Mouse (Mus musculus): ENCODE measurements at regions not wholly inside any gene's neighbourhood (a gene's known extent, or its start where the extent isn't known, plus 50 kb on each side); places are given as distances from the start of the nearest gene placed in this dataset.

DNA sequence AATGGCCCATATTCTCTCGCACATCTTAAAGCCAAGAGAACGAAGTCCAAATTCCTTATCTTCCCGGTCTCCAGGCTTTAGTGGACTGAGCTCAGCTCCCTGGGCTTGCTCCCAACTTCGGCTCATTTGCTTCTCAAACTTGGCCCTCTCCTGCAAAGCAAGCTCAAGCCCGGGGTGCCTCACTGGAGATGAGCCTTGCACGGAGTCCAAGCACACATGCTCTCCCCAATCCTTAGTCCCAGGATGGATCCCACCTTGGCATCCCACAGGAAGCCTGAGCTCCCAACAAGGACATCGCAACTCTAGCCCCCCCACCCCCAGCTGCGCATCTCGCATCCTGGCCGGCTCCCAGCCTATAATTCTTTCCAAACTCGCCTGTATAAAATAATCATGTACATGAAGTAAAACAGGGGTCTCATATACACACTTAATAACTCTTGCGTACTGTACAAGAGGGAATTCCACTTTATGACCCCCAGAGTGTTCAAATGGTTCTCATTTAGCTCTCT is 242.9 kb upstream of the Tbx3 start:
- H3K27ac ChIP-seq = no peak overlapping the region
- H3K4me1 ChIP-seq (replicated peaks; ENCODE audit: control insufficient read depth, insufficient read depth, low read length) = no peaks in the 10 kb centered on the region
- H3K27me3 ChIP-seq (ENCODE audit: control insufficient read depth, insufficient read depth, low read length) = no peaks in the 10 kb centered on the region
- no peaks in the 10 kb centered on the region for H3K9me3 ChIP-seq (ENCODE audit: control insufficient read depth, low read length)
- no peak overlapping the region for H3K4me2 ChIP-seq (replicated peaks)
- H3K9ac ChIP-seq = no peak overlapping the region
- DNase-seq (ENCODE audit: low spot score) = no peak
- no peaks in the 10 kb centered on the region for H3K36me3 ChIP-seq (replicated peaks; ENCODE audit: control insufficient read depth, insufficient read depth)
- WGBS = 92% methylated on average over 12 of the region's 12 CpGs
- no peak overlapping the region for H3K4me3 ChIP-seq (replicated peaks; ENCODE audit: low read length)
- ATAC-seq (ENCODE audit: low FRiP score) = no peak

- Histone ChIP-seq H3K36me3 (replicated peaks; ENCODE audit: control insufficient read depth, insufficient read depth) (no peaks in the 10 kb centered on the region), H3K27me3 (ENCODE audit: control insufficient read depth, insufficient read depth, low read length) (no peaks in the 10 kb centered on the region), H3K27ac (no peak overlapping the region), H3K4me2 (replicated peaks) (no peak overlapping the region), H3K9ac (no peak overlapping the region), H3K9me3 (ENCODE audit: control insufficient read depth, low read length) (no peaks in the 10 kb centered on the region), H3K4me1 (replicated peaks; ENCODE audit: control insufficient read depth, insufficient read depth, low read length) (no peaks in the 10 kb centered on the region), H3K4me3 (replicated peaks; ENCODE audit: low read length) (no peak overlapping the region)
- ATAC-seq (ENCODE audit: low FRiP score) (no peak), DNase-seq (ENCODE audit: low spot score) (no peak)
- 87% methylated on average over 9 of the region's 9 CpGs for WGBS
Observed at GRCm38 (mm10) chr5:119431271-119431756, 239.2 kb upstream of the Tbx3 start.

DNA sequence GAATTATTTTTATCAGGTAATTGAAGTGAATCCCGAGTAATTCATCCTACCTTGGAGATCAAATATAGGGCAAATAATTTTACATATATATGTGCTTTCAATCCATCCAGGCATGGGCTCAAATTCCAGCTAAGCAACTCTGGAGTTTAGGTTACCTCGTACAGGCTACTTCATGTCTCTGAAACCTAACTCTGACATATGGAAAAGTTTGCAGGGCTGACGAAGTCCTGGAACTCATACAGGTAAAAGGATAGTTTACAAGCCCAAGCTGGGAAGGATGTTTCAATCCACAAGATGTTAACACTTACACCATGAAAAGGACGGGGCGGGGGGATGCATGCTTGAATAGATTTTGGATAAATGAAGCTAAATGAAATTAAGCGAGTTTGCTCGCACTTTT is 235.9 kb upstream of the Tbx3 start:
- H3K4me1 ChIP-seq (replicated peaks; ENCODE audit: control insufficient read depth, insufficient read depth, low read length) = no peaks in the 10 kb centered on the region
- ATAC-seq (ENCODE audit: low FRiP score) = no peak
- H3K36me3 ChIP-seq (replicated peaks; ENCODE audit: control insufficient read depth, insufficient read depth) = no peaks in the 10 kb centered on the region
- no peak overlapping the region for H3K4me2 ChIP-seq (replicated peaks)
- H3K4me3 ChIP-seq (replicated peaks; ENCODE audit: low read length) = no peak overlapping the region
- H3K9me3 ChIP-seq (ENCODE audit: control insufficient read depth, low read length) = peaks cover 4% of the 10 kb centered on the region; the same call in 1 of the 2 replicates
- no peak overlapping the region for H3K27ac ChIP-seq
- 63% methylated on average over 7 of the region's 7 CpGs for WGBS
- H3K9ac ChIP-seq = no peak overlapping the region
- DNase-seq (ENCODE audit: low spot score) = no peak
- H3K27me3 ChIP-seq (ENCODE audit: control insufficient read depth, insufficient read depth, low read length) = no peaks in the 10 kb centered on the region

- 89% methylated on average over 4 of the region's 4 CpGs for WGBS
- no peak overlapping the region for H3K4me2 ChIP-seq (replicated peaks)
Observed at GRCm38 (mm10) chr5:119448494-119448893, 222.0 kb upstream of the Tbx3 start.

GRCm38 (mm10) chr5:119449166-119449565 is 221.3 kb upstream of the Tbx3 start:
- WGBS = 64% methylated on average over 7 of the region's 7 CpGs
- no peaks in the 10 kb centered on the region for H3K4me1 ChIP-seq (replicated peaks; ENCODE audit: control insufficient read depth, insufficient read depth, low read length)
- ATAC-seq (ENCODE audit: low FRiP score) (no peak), DNase-seq (ENCODE audit: low spot score) (no peak)
- no peak overlapping the region for H3K4me3 ChIP-seq (replicated peaks; ENCODE audit: low read length)
- H3K4me2 ChIP-seq (replicated peaks) = no peak overlapping the region
- no peak overlapping the region for H3K9ac ChIP-seq
- no peak overlapping the region for H3K27ac ChIP-seq
- H3K27me3 ChIP-seq (ENCODE audit: control insufficient read depth, insufficient read depth, low read length) = no peaks in the 10 kb centered on the region
- H3K36me3 ChIP-seq (replicated peaks; ENCODE audit: control insufficient read depth, insufficient read depth) = no peaks in the 10 kb centered on the region
- no peaks in the 10 kb centered on the region for H3K9me3 ChIP-seq (ENCODE audit: control insufficient read depth, low read length)

More at GRCm38 (mm10) chr5:119448494-119448893, 222.0 kb upstream of the Tbx3 start:
- no peaks in the 10 kb centered on the region for H3K4me1 ChIP-seq (replicated peaks; ENCODE audit: control insufficient read depth, insufficient read depth, low read length)
- no peaks in the 10 kb centered on the region for H3K36me3 ChIP-seq (replicated peaks; ENCODE audit: control insufficient read depth, insufficient read depth)
- no peak overlapping the region for H3K9ac ChIP-seq
- H3K9me3 ChIP-seq (ENCODE audit: control insufficient read depth, low read length) = no peaks in the 10 kb centered on the region
- H3K4me3 ChIP-seq (replicated peaks; ENCODE audit: low read length) = no peak overlapping the region
- H3K27ac ChIP-seq = no peak overlapping the region
- ATAC-seq (ENCODE audit: low FRiP score) = no peak
- DNase-seq (ENCODE audit: low spot score) = no peak
- no peaks in the 10 kb centered on the region for H3K27me3 ChIP-seq (ENCODE audit: control insufficient read depth, insufficient read depth, low read length)

- Histone ChIP-seq H3K27me3 (ENCODE audit: control insufficient read depth, insufficient read depth, low read length) (no peaks in the 10 kb centered on the region), H3K36me3 (replicated peaks; ENCODE audit: control insufficient read depth, insufficient read depth) (no peaks in the 10 kb centered on the region), H3K4me3 (replicated peaks; ENCODE audit: low read length) (no peak overlapping the region), H3K27ac (no peak overlapping the region), H3K9me3 (ENCODE audit: control insufficient read depth, low read length) (no peaks in the 10 kb centered on the region), H3K4me1 (replicated peaks; ENCODE audit: control insufficient read depth, insufficient read depth, low read length) (no peaks in the 10 kb centered on the region), H3K4me2 (replicated peaks) (no peak overlapping the region), H3K9ac (no peak overlapping the region)
- 86% methylated on average over 3 of the region's 3 CpGs for WGBS
- DNase-seq (ENCODE audit: low spot score) (no peak), ATAC-seq (ENCODE audit: low FRiP score) (no peak)
Observed at GRCm38 (mm10) chr5:119459751-119460150, 210.7 kb upstream of the Tbx3 start.

DNA sequence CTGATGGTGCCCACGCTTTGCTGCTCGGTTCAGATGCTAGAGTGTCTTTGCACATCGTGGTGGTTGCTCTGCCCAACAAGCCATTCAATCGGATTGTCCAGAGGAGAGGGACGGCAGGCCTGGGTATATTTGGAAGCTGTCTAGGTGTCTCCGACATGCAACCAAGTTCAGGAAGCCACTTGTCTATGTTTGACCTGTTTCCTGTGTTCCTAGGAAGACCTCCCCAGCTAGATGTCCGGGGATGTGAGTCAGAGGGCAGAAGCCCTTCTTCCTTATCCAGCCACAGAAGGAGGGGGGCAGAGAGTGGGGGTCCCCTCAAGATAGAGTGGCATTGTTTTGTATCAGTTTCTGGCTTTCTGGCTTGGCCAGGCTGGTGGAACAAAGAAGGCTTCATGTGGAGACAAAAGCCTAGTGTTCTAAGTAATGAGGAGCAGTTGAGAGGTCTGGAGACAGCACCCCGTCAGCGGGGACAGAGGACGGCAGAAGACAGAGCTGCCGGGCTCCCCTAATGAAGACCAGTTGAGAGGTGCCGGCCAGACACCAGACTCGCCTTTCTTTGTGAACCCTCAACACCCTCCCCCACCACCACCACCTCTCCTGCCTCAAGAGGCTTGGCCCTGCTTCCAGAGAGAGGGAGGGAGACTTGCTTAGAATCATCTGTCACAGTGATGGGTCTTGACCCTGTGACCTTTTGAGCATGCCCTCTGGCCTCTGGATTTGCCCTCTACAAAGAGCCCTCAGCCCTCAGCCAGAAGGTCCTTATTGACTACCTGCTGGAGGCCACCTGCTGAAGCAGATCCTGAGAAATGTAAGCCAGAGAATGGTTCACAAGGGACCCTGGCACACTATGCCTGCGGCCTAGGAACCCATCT is 207.6 kb upstream of the Tbx3 start:
- H3K9ac ChIP-seq = no peak overlapping the region
- no peak overlapping the region for H3K27ac ChIP-seq
- no peaks in the 10 kb centered on the region for H3K36me3 ChIP-seq (replicated peaks; ENCODE audit: control insufficient read depth, insufficient read depth)
- no peak overlapping the region for H3K4me3 ChIP-seq (replicated peaks; ENCODE audit: low read length)
- no peaks in the 10 kb centered on the region for H3K27me3 ChIP-seq (ENCODE audit: control insufficient read depth, insufficient read depth, low read length)
- ATAC-seq (ENCODE audit: low FRiP score) (no peak), DNase-seq (ENCODE audit: low spot score) (no peak)
- H3K9me3 ChIP-seq (ENCODE audit: control insufficient read depth, low read length) = no peaks in the 10 kb centered on the region
- H3K4me1 ChIP-seq (replicated peaks; ENCODE audit: control insufficient read depth, insufficient read depth, low read length) = no peaks in the 10 kb centered on the region
- H3K4me2 ChIP-seq (replicated peaks) = no peak overlapping the region
- 47% methylated on average over 14 of the region's 14 CpGs for WGBS

DNA sequence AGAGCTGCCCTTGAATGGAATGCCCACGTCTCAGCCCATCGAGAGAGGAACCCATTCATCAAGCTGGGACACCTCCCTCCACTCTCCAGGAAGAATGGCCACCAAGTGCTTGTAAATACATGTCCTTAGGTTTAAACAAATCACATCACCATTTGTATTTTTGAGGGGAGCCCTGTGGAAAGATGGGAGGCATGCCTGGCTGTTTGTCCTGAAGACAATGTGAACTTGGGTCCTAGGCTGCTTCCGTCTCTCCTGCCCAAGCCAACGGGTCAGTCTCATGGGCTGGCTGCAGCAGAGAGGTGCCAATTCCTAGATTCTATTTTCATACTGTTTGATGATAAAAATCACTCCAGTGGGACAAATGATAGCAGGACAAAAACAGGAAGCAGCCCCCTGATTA is 205.9 kb upstream of the Tbx3 start:
- no peak for DNase-seq (ENCODE audit: low spot score)
- ATAC-seq (ENCODE audit: low FRiP score) = no peak
- H3K9me3 ChIP-seq (ENCODE audit: control insufficient read depth, low read length) = no peaks in the 10 kb centered on the region
- no peak overlapping the region for H3K9ac ChIP-seq
- 84% methylated on average over 4 of the region's 4 CpGs for WGBS
- H3K4me1 ChIP-seq (replicated peaks; ENCODE audit: control insufficient read depth, insufficient read depth, low read length) = no peaks in the 10 kb centered on the region
- no peak overlapping the region for H3K4me3 ChIP-seq (replicated peaks; ENCODE audit: low read length)
- H3K27ac ChIP-seq = no peak overlapping the region
- no peaks in the 10 kb centered on the region for H3K27me3 ChIP-seq (ENCODE audit: control insufficient read depth, insufficient read depth, low read length)
- H3K4me2 ChIP-seq (replicated peaks) = no peak overlapping the region
- H3K36me3 ChIP-seq (replicated peaks; ENCODE audit: control insufficient read depth, insufficient read depth) = no peaks in the 10 kb centered on the region

- no peaks in the 10 kb centered on the region for H3K36me3 ChIP-seq (replicated peaks; ENCODE audit: control insufficient read depth, insufficient read depth)
- no peak for DNase-seq (ENCODE audit: low spot score)
- no peaks in the 10 kb centered on the region for H3K4me1 ChIP-seq (replicated peaks; ENCODE audit: control insufficient read depth, insufficient read depth, low read length)
- no peaks in the 10 kb centered on the region for H3K27me3 ChIP-seq (ENCODE audit: control insufficient read depth, insufficient read depth, low read length)
- 84% methylated on average over 13 of the region's 13 CpGs for WGBS
- ATAC-seq (ENCODE audit: low FRiP score) = no peak
- H3K4me3 ChIP-seq (replicated peaks; ENCODE audit: low read length) = no peak overlapping the region
- H3K9me3 ChIP-seq (ENCODE audit: control insufficient read depth, low read length) = no peaks in the 10 kb centered on the region
- H3K4me2 ChIP-seq (replicated peaks) = no peak overlapping the region
- no peak overlapping the region for H3K9ac ChIP-seq
- no peak overlapping the region for H3K27ac ChIP-seq
Observed at GRCm38 (mm10) chr5:119467346-119468085, 203.0 kb upstream of the Tbx3 start.

Data from hindbrain, embryonic 14.5 days (tissue).